Mouse (Mus musculus) cerebellum, postnatal 4 days (tissue): Measurements from ENCODE around the gene Shank2.

Experiments
- DNase-seq, 2 experiments: peaks; one replicate each; pipeline ENCODE4 v3.0.0; 2022; ENCODE audit warnings: low spot score in 2 of 2, mixed read lengths in 1 of 2

Gene Shank2

DNA sequence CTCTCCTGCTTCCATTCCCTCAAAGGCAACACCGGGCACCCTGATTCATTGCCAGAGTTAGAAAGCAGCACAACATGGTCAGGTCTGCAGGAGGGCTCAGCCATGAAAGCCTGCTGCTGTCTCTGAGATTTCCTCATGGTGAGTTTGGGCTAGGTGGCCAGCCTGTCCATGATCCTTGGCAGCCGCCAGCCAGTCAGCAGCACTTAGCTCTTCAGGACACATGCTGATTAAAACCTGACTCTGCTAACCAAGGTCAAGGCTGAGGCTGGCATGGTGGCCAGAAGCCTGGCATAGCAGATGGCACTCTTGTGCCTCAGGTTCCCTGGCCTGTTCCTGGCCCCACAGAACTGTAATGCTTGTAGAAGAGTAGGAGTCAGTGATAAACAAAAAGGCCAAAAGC is 269.3 kb downstream of the Shank2 start:
- DNase-seq: no peak

DNA sequence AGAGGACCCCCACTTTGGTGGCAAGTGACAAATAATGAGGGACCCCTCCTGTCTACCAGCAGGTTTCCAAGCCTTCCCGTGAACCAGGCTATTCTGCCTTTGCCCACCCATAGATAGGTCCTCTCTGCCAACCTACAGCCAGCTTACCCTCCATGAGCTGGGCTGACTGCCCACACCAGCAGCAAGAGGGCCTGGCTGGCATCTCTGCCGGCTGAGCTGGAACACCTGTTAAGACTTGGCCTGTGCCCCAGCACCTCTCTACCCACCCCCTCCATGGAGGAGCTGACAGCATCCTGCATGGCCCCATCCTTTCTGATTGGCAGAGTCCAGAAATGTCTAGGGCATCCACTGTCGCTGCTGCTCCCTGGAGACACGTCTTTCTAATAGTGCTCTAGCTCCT is 277.0 kb downstream of the Shank2 start:
- peak; percentile 39 to 72 for DNase-seq

DNA sequence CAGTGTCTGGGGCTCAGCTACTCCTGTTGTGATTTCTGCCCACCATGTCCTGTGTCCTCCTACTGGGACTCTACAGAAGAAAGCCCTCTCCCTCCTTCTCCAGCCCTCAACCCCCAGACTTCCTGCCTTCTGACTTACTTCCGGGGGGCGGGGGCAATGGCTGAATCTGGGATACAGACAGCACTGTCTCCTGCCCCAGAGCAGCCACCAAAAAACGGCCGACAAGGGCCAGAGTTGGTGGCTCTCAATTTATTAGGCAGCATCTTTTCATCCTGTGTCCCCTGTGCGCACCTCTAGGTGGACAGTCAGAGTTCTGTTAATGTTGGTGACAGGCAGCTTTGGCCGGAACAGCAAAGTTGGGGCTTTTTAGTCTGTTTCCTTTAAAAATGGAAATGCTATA is 282.0 kb downstream of the Shank2 start:
- peak in 1 of 2 experiments; percentile 36 for DNase-seq

DNA sequence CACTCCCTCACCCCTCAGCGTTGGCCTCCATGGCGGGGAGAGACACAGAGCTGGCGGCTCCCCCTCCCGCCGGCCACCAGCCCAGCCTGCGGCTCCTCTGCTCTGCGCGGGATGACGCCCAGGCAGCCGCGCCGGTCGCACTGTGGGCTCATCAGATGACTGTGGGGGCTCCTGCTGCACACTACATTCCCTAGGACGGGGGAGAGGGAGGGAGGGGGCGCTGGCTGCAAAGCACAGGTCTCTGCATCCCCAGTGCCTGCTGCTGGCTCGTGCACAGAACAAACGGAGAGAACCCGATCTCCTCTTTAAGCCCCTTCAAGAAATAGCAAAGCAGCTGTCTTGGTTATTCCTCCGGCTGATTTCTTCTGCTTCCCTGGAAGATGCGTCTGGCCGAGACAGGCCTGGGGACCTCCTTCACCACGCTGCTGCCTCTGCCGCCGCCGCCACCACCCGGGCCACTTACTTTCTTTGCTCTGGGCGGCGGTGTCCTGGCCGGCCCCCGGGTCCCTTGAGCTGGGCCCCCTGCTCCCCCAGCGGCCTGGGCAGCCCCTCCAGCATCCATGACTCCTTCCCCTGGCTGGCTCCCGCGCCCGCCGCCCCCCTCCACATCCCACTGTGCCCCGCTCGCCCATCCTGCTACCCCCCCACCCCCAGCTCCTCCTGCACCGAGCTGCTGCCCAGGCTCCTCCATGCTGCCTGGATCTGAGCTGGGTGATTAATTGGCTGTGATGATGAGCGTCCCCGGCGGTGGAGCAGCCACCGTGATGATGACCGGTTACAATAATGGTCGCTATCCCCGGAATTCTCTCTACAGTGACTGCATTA is 282.7 kb downstream of the Shank2 start:
- peak in 1 of 2 experiments; percentile 59 for DNase-seq

DNA sequence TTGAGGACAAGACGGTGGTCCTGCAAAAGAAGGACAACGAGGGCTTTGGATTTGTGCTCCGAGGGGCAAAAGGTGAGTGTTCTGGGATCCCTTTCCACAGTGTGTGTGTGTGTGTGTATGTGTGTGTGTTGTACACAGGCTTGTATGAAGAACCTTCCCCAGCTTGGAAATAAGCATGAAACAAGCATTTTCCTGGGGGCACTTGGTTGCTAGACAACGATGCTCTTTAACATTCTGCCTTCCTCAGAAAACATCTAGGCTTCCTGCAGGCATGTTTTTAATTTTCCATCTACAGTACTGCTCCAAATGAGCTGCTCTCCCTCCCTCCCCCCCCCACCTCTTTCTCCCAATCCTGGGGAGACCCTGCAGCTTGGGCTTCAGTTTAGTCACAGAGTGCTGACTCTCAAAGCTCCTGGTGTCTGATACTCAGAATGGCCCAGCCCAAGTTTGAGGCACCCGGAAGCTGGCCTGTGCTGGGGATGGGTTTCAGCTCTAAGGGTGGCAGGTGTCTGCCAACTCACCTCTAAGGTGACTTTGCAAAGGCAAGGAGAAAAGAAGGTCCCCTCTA is 283.4 kb downstream of the Shank2 start:
- no peak for DNase-seq

DNA sequence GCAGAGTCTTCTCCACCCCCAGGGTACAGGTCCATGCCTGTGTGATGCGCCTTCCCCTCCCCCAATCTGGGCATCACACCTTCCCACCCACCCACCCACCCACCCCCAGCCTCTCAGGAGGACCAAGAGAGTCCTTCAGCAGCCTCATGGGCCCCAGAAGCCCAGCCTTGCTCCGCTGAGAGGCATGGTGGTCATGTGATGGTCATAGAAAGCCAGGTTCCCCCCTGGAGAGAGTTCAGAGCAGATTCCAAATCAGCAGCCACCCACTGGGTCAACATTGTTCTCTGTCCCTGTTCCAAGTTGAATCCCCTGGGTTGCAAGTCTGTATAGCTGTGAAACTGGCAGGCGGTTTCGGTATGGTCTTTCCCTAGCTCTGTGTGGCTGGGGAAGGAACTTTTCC is 284.2 kb downstream of the Shank2 start:
- no peak for DNase-seq

DNA sequence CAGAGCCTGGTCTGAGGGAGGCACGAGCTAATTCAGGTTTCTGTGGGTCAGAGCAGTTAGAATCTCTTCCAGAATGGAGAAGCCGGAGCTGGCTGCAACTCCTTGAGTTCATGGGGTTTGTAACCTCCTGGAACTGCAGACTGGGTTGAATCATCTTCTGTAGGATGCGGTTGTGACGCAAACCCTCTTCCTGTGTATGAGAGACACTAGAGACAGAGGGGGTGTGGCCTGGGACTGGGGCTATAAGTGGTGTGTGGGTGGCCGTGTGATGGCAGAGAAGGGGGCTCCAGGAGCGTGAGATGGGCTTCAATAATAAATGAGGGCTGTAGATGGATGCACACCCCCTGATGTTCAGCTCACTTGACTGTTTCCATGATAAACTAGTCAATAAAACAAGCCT is 286.3 kb downstream of the Shank2 start:
- no peak for DNase-seq

DNA sequence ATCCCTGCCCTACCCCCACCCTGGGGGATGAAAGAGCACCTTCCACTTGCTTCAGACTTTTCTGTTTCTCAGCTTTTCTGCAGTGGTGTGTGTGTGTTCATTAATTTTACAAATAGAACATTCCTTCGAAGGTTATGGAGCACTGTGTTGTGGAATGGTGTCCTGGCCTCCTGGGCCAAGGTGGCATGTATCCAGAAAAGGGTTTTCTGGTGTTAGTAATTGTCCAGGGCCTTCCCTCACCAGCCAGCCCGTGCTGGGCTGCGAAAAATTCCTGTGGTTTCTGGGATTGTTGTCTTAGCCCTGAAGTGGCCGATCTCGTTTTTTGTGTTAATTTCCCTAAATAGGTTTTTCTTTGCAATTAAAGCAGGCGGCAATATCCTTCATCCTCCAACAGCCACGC is 289.8 kb downstream of the Shank2 start:
- no peak for DNase-seq

DNA sequence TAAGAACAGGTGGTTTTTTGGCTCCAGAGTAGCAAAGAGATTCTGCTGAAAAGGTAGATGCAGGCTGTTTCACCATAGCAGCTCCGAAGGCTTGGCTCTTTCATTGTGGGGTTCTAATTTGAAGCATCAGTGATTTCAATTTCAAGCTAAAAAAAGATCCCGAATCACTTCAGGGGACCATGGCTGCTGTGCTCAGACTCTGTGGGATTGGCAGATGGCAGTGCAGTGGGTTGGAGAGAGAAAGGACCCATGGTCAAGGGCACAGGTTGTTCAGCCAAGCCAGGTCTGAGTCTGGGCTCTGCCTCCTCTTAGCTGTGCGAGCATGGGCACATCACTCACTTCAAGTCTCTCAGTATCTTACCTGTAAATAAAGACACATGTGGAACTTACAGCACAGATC is 291.9 kb downstream of the Shank2 start:
- no peak for DNase-seq

DNA sequence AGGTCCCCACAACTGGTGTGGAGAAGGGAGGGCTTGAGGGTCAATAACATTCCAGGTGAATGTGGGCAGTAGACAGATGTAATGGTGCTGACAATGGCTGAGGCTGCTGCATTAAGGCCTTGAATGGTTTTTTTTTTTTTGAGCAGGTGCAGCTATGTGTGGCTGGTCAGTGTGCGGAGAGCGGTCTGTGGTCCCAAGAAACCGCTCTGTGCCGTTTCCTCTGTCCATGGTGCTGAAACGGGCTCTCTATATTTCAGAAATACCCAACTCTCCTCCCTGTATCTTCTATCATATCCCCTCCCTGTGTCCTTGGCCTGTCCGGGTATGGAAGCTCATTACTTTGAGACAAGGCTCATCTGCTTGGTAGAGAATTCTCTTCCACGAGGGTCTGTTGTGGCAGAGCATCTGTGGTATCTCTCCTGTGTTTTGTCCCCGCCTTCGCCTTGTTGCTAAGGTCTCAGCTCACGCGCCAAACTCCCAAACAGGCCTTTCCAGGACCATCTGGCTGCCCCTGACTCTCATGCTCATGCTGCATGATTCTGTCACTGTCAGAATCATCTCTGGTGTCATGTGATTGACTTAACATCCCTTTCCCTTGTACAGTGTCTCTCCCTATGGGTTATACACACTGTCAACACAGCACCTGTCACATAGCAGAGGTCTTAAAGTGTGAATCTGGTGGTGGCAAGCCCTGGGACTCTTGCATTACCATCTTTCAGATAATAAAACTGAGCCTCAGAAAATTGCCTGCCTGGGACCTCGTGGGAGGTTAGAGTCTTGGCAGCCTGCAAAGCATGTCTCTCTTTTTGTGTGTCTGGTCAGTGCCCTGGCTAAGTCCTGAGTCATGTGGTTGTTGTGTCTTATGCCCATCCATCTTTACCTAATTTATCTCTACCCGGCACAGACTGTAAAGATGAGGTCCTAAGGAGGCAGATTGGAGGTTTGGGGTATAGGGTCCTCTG is 292.8 kb downstream of the Shank2 start:
- DNase-seq: peak in 1 of 2 experiments; percentile 53

DNA sequence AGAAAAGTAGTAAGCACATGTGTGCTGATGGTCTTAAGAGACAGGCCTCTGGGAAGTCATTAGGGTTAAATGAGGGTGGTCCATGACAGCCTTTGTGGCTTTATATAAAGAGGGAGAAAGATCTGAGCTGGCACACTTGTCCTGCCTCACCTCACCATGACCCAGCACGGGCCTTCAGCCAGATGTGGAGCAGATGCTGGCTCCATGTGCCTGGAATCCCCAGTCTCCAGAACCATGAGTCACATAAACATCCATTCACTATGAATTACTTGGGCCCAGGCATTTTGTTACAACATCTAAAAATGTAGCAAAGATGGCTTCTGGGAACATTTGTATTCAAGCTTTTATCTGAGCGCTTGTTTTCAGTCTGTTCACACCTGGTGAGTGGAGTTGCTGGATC is 297.6 kb downstream of the Shank2 start:
- DNase-seq: no peak

DNA sequence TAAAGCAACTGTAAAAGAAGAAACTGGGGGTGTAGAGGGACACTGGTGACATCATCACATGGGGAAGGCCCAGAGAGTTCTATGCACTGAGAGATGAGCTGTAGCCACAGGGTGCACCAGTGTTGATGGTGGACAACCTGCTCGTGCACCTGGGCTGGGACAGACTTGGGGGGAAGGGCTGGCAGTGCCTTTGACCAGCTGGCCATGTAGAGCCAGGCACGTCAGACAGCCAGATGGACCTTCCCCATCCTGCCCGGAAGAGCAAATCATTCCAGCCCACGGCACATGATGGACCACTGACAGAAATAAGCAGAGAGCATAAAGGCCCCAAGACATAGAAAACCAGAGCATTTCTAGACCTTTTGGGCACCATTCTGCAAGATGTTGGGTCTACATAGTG is 299.9 kb downstream of the Shank2 start:
- peak in 1 of 2 experiments; percentile 51 for DNase-seq

DNA sequence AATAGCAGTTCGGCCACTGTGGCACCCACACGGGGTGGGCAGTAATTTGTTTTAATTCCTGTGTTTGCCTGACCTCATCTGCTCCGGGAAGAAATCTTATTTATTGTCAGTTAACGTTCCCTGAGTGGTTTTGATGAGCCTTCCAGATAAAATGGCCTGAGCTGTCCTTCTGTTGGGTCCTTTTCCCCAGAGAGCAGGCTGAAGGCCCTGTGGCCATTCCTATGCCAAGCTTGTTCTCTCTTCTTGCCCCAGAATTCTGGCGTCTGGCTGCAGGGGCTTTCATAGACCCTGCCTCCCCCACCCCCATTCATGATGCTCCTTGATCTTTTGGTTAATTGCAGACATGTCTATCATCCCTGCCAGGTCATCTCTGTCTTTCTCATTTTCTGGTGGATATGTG is 300.8 kb downstream of the Shank2 start:
- DNase-seq: no peak

DNA sequence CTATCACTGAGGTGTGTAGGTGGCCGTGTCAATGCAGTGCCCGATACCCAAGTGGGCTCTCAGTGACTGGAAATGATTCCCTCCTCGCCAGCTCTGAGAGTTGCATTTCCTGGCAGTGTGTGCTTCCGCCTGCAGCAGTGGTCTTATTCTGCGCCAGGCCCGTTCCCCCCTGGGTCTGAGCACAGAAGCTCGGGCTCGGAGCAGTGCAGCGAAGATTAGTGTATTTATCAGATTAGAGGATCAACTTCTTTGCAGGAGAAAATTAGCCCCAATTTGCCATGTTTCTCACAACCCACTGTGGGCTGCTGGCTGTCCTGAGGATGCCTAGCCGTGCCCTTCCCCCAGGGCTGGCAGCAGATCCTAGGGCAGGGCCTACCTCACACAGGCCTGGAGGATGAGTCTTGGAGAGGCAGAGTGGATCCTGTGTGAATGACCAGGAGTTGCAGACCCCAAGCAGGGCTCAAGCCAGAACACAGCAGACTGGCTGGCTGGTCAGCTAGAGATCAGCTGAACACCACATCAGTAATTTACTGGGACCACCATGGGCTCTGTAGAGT is 306.2 kb downstream of the Shank2 start:
- DNase-seq: no peak

DNA sequence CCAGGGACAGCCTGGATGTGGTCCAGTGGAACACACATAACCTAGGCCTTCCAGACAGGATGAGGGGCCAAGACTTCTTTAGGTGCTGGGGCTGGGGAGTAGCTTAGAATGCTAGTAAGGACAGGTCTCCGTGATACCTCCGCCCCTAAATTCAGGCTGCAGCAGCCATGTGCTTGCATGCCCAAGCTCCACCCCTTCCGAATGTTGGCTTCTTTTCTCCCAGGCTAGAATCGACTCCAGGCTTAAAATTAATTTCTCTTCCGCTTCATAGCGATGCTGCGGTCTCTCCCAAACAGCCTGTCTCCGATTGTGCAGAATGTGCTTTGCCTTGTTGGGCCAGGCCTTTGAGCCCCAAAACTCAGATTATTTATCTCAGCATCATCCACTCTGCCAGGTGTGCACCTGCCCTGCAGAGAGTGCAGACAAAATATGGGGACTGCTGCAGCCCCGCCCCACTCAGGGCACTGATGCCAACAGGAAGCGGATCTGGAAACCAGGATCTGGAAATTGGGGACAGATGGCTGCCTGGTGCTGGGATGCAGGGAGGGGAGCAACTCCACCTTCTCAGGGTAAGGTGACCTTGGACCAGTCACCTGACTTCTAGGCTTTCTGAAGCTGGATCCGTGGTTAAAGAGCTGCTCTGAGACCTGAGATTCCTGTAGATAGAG is 312.8 kb downstream of the Shank2 start:
- no peak for DNase-seq

DNA sequence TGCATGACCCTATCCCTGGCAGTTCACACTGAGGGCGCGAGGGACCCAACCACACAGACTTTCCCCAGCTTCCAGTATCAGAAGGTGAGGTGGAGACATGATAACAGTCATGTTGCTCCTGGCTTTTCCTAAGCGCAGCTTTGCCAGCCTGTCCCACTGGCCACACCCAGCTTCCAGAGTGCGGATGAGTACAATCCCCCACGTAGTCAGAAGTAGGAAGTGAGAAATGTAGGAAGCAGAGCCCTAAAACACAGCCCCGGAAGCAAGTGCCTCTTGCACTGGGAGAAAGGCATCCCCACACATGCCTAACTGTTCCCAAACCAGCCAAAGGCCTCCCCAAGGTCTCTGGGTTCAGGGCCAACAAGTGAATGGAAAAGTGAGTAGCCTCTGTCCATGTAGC is 314.5 kb downstream of the Shank2 start:
- DNase-seq: no peak

DNA sequence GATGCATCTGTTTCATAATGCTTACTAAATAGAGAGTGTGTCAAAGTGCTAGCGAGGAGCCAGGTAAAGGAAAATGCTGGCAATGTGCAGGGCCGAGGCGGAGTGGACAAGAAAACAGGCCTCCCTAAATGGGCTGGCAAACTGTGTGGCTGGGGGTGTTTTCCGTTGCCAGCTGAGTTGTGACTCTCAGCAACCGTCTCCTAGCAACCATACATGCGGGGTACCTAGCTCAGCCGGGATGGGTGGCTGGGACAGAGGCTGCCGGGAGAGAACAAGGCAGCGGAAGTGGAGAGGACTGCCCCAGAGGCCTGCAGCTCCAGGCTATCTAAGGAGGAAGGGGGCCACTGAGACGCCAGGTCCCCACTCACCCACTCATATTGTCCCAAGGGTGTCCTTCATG is 315.1 kb downstream of the Shank2 start:
- DNase-seq: peak in 1 of 2 experiments; percentile 26

DNA sequence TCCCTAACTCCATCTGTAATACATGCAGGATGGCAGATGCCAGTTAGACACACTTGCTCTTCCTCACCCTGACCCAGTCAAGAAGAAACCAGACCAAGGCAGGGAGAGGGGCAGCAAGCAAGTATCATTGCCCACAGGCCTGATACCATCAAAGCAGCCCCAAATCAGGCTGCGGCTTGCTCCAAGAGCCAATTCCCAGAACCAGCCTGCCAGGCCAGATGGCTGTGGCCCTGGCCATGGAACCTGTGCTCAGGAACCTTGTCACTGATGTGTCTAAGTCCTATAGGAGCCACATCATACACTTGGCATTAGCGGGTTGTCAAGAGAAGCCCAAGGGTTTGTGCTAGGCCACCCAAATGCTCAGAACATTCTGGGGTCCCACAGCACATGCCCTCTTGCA is 322.3 kb downstream of the Shank2 start:
- DNase-seq: no peak

DNA sequence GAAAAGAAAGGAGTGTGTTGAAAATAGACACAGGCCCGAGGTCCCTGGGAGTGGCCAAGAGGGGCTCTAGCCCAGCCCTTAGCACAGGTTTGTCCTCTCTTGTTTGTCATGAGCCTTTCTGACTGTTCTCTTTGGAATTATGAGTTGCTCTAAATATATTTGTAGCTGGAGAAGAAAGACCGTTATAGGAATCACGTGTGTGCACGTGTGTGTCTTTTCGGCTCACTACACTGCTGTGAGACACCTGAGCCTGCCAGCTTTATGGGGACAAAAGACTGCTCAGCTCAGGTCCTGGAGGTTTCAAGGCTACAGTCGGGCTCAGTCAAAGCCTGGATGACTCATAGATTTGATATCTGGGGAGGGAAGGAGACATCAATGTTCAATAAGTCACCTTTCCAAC is 323.1 kb downstream of the Shank2 start:
- DNase-seq: no peak

DNA sequence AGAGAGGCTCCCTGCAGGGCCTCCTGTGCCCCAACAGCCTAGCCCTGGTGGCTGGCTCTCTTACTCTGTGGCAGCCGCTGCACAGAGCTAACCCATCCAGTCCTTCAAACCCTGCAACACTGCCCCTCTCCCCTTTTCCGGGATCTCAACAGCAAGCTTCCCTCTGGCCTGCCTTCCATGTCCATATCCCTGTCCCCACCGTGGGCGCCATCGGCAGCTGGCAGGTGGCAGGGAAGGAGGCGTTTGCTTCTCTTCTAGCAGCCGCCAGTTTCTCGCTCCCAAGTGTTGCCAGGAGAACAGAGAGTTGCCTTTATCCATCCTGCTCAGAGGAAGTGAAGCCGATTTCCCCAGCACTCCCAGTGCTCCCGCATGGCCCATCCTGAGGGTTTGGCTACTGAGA is 323.9 kb downstream of the Shank2 start:
- no peak for DNase-seq

DNA sequence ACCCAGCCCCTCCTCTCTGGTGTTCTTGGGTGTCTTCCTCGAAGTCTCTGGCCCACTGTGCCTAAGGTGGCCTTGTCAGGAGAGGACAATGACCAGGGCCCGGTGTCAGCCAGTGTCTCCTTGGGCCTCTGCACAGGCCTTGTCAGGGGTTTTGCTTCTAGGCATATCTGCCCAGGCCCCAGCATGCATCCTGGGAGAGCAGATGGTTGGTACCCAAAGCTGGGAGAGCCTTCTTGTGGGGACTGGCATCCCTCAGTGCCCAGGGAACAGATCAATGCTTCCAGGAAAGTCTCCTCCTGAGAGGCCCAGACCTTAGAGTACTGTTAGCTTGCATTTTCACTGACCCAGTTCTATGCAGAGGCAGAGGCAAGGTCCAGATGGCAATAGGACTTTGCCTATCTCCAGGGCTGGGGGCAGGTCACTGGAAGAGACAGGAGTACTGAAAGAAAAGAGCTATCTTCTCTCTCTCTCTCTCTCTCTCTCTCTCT is 327.7 kb downstream of the Shank2 start:
- DNase-seq: no peak
